Mouse (Mus musculus): ENCODE measurements at regions not wholly inside any gene's neighbourhood (a gene's known extent, or its start where the extent isn't known, plus 50 kb on each side); places are given as distances from the start of the nearest gene placed in this dataset.
"Not testable (repeated sequence)": the region's sequence is repeated elsewhere in the genome, so short reads cannot be mapped to it uniquely, and the experiment has no call there.

GRCm38 (mm10) chr12:119102106-119102505 lies 135.9 kb upstream of the Abcb5 start:
- not testable (repeated sequence) for DNase-seq (ENCODE audit: low spot score)

GRCm38 (mm10) chr12:119099736-119100135 lies 133.5 kb upstream of the Abcb5 start:
- DNase-seq (ENCODE audit: low spot score), result no peak

- DNase-seq (ENCODE audit: low spot score), result no peak
Measured at GRCm38 (mm10) chr12:119097814-119098213, 131.6 kb upstream of the Abcb5 start.

- no peak for DNase-seq (ENCODE audit: low spot score)
Measured at GRCm38 (mm10) chr12:119094314-119094713, 128.1 kb upstream of the Abcb5 start.

- DNase-seq (ENCODE audit: low spot score), result no peak
Measured at GRCm38 (mm10) chr12:119093402-119093801, 127.2 kb upstream of the Abcb5 start.

GRCm38 (mm10) chr12:119089292-119089691 lies 123.1 kb upstream of the Abcb5 start:
- no peak for DNase-seq (ENCODE audit: low spot score)

GRCm38 (mm10) chr12:119088666-119089065 lies 122.4 kb upstream of the Abcb5 start:
- no peak for DNase-seq (ENCODE audit: low spot score)

GRCm38 (mm10) chr12:119084814-119085213 lies 118.6 kb upstream of the Abcb5 start:
- DNase-seq (ENCODE audit: low spot score), result no peak

GRCm38 (mm10) chr12:119082781-119083180 lies 116.6 kb upstream of the Abcb5 start:
- no peak for DNase-seq (ENCODE audit: low spot score)

GRCm38 (mm10) chr12:119075825-119076224 lies 109.6 kb upstream of the Abcb5 start:
- DNase-seq (ENCODE audit: low spot score), result no peak

GRCm38 (mm10) chr12:119074742-119075478 lies 108.7 kb upstream of the Abcb5 start:
- no peak for DNase-seq (ENCODE audit: low spot score)

- no peak for DNase-seq (ENCODE audit: low spot score)
Measured at GRCm38 (mm10) chr12:119074147-119074546, 107.9 kb upstream of the Abcb5 start.

- no peak for DNase-seq (ENCODE audit: low spot score)
Measured at GRCm38 (mm10) chr12:119070963-119071362, 104.7 kb upstream of the Abcb5 start.

GRCm38 (mm10) chr12:119070446-119070845 lies 104.2 kb upstream of the Abcb5 start:
- no peak for DNase-seq (ENCODE audit: low spot score)

GRCm38 (mm10) chr12:119069747-119070146 lies 103.5 kb upstream of the Abcb5 start:
- DNase-seq (ENCODE audit: low spot score), result no peak

GRCm38 (mm10) chr12:119068079-119068478 lies 101.9 kb upstream of the Abcb5 start:
- no peak for DNase-seq (ENCODE audit: low spot score)

GRCm38 (mm10) chr12:119062931-119063330 lies 96.7 kb upstream of the Abcb5 start:
- no peak for DNase-seq (ENCODE audit: low spot score)

- DNase-seq (ENCODE audit: low spot score), result no peak
Measured at GRCm38 (mm10) chr12:119062490-119062889, 96.3 kb upstream of the Abcb5 start.

- DNase-seq (ENCODE audit: low spot score), result no peak
Measured at GRCm38 (mm10) chr12:119054560-119054959, 88.3 kb upstream of the Abcb5 start.

GRCm38 (mm10) chr12:119051692-119052379 lies 85.6 kb upstream of the Abcb5 start:
- DNase-seq (ENCODE audit: low spot score), result no peak

- DNase-seq (ENCODE audit: low spot score), result no peak
Measured at GRCm38 (mm10) chr12:119038306-119038705, 72.1 kb upstream of the Abcb5 start.

GRCm38 (mm10) chr12:119034828-119035227 lies 68.6 kb upstream of the Abcb5 start:
- peak; percentile 5 for DNase-seq (ENCODE audit: low spot score)

GRCm38 (mm10) chr12:119028711-119029110 lies 62.5 kb upstream of the Abcb5 start:
- no peak for DNase-seq (ENCODE audit: low spot score)

- no peak for DNase-seq (ENCODE audit: low spot score)
Measured at GRCm38 (mm10) chr12:119028161-119028560, 61.9 kb upstream of the Abcb5 start.

Data from layer of hippocampus, adult 11-12 months (tissue).